Mouse (Mus musculus) retina, adult 2 months (tissue): ENCODE measurements at regions not wholly inside any gene's neighbourhood (a gene's known extent, or its start where the extent isn't known, plus 50 kb on each side); places are given as distances from the start of the nearest gene placed in this dataset.
"Not testable (repeated sequence)": the region's sequence is repeated elsewhere in the genome, so short reads cannot be mapped to it uniquely, and the experiment has no call there.

Source experiments
- DNase-seq: peaks from one replicate; pipeline ENCODE4 v3.0.0-alpha.2; 2012; ENCODE audit warnings: low read depth, low spot score

GRCm38 (mm10) chr13:52190848-52191590 lies 340.1 kb downstream of the Diras2 start:
- DNase-seq: no peak

DNA sequence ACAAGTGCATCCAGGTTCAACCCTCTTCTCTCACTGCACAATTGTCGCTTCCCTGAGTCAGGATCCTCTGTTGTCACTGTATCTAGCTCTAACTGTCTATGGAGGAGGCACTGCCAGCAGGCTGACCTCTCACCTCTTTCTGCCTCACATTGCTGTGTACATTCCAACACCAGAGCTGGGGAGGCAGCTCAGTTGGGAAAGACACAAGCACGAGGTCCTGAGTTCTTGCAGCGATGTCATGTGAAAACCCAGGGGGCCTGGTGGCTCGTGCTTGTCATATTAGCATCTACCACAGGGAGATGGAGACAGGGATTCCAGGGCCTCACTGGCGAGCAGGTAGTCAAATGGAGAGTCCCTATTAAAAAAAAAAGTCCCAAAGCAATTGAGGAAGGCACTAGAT lies 334.2 kb downstream of the Diras2 start:
- no peak for DNase-seq

- DNase-seq: no peak
Measured at GRCm38 (mm10) chr13:52198649-52199348, 332.3 kb downstream of the Diras2 start.

GRCm38 (mm10) chr13:52202372-52202771 lies 328.7 kb downstream of the Diras2 start:
- no peak for DNase-seq

- DNase-seq: no peak
Measured at GRCm38 (mm10) chr13:52205951-52206350, 325.1 kb downstream of the Diras2 start.

DNA sequence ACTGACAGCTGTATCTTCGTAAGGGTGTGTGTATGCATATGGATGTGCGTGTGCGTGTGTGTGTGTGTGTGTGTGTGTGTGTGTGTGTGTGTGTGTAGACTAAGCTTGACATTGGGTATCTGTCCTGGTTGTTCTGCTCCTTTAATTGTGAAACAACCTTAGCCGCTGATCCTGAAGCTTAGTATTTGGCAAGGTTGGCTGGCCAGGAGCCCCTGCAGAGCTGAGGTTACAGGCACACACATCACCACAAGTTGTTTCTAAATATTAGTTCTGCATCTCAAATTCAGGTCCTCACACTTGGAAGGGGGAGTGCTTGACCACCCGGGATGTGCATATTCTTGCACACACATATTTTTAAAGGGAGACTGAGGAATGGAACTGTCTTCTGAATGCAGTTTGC lies 314.7 kb downstream of the Diras2 start:
- no peak for DNase-seq

- DNase-seq: no peak
Measured at GRCm38 (mm10) chr13:52217066-52217465, 314.0 kb downstream of the Diras2 start.

- no peak for DNase-seq
Measured at GRCm38 (mm10) chr13:52217741-52218140, 313.3 kb downstream of the Diras2 start.

GRCm38 (mm10) chr13:52222315-52223097 lies 308.6 kb downstream of the Diras2 start:
- DNase-seq: no peak

DNA sequence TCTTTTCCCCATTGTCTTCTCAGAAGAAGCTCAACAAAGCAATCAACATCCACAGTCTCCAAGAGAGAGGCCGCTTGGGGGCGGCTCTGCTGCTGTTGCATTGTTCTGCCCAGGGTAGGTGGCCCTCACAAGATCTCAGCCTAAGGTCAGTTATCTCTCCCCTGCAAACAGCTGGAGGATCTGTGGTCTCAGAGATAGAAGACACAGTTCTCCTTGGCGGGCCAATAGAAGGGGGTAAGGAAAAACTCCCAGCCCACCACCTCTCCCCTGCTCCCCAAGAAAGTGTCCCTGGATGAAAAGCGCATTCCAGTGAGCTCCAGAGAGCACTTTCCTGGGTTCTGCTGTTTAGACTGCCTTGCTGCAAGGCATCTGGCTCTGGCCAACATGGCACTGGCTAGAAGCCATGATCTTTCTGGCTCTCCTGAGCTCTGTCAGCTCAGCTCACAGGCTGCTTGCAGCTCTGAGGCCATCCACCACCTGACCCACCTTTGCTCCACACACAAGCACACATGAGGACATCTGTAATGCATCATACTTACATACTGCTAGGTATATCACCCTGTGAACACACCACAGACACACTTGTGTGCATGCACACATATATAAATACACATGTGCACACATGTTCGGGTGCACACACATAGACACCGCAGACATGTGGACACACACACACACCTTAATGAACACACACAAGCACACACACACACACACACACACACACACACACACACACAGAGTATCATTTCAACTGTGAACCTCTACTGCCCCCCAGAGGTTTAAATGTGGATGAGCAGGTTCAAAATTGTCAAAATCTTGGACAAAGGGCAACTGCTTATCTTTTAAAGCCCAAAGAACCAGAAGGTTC lies 307.7 kb downstream of the Diras2 start:
- DNase-seq: peak; percentile 13

GRCm38 (mm10) chr13:52233971-52234370 lies 297.1 kb downstream of the Diras2 start:
- no peak for DNase-seq

DNA sequence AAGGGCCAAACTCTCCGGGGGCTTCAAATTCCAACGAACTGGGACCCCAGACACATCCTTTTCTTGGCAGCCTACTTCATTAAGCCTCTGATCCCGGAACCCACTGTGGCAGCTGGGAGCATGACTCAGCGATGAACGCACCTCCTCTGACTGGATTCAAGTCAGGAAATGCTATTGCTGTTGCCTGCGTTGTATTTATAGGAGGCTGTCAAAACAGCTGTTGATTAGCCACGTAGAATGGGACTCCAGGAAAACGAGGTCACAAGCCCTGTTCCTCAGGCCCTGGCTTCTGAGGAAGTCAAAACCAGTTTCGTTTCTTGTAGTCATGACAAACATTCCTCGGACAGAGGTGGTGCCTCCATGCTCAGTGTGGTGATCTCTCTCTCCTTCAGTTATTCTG lies 295.0 kb downstream of the Diras2 start:
- DNase-seq: no peak

DNA sequence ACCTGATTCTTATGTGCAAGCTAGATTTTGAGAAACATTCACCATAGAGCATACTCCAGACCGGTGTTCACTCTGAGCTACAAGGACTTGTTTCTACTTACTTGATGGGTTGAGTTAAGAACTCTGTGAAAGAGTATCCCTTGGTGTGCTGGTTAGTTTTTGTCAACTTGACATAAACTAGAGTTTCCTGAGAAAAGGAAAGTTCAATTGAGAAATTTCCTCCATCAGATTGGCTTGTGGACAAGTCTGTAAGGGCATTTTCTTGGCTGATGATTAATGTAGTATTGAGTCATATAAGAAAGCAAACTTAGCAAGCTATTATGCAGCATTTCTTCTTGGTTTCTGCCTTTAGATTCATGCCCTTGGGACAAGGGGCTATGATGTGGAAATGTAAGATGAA lies 291.5 kb downstream of the Diras2 start:
- DNase-seq: no peak

DNA sequence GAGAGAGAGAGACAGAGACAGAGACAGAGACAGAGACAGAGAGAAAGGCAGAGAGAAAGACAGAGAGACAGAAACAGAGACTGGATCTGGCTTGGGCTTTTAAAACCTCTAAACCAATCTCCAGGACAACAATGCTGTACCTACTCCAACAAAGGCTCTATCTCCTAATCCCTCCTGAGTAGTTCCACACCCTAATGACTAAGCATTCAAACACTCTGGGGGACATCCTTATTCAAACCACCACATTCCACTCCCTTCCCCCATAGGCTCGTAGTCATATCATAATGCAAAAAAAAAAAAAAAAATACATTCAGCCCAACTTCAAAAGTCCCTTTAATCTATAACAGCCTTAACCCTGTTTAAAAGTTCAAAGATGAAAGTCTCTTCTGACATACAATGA lies 289.3 kb downstream of the Diras2 start:
- DNase-seq: no peak

DNA sequence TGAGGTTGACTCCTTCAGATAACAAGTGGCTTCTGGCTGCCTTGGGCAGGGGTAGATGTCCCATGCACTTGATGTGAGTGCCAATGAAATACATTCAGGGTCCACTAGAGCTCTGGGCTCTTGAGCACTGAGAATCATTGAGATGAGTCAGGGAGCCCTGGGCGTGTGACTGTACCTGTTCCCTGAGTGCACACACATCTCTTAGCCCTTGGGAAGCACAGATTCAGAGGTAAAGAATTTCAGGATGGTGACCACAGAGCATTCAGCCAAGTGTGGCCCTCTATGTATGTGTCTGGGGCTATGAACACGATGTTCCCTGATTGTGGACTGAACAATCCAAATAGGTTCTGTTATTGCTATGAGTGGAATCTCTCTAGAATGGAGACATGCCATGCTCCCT lies 281.6 kb downstream of the Diras2 start:
- no peak for DNase-seq

DNA sequence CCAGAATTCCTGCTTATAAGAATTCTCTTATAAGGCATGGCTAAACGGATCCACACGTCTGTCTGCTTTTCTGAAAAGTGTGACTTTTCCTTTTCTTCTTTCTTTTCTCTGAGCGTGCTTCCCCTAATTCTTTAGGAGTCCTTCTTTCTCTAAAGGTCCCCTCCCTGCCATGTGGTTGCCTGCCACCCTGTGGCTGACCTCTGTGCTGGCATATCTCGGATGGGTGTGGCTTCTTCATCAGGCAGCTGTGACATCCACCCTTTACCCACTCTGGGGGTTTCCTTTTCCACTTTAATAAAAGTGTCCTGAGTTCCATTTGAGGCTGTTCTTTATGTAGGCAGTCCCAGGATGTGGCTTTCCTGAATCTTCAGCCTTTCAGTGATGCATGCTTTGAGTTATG lies 280.7 kb downstream of the Diras2 start:
- no peak for DNase-seq

- no peak for DNase-seq
Measured at GRCm38 (mm10) chr13:52252303-52252702, 278.8 kb downstream of the Diras2 start.

GRCm38 (mm10) chr13:52252726-52253125 lies 278.4 kb downstream of the Diras2 start:
- not testable (repeated sequence) for DNase-seq

DNA sequence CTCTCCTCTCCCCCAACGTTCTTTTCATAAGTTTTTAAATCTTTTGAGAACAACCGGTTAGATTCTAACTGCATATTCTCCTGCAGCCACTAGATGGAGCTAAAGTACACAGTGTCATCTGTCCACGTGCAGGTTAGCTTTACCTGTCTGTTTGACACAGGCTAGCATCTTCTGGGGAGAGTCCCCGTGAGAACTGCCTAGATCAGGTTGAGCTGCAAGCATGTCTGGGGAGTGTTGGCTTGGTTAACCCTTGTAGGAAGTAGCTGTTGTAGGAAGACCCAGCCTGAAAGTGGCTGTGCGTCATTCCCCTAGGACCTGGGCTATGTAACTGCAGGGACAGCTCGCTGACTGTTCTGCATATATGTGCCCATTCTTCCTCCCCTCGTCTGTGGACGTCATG lies 277.9 kb downstream of the Diras2 start:
- DNase-seq: no peak

DNA sequence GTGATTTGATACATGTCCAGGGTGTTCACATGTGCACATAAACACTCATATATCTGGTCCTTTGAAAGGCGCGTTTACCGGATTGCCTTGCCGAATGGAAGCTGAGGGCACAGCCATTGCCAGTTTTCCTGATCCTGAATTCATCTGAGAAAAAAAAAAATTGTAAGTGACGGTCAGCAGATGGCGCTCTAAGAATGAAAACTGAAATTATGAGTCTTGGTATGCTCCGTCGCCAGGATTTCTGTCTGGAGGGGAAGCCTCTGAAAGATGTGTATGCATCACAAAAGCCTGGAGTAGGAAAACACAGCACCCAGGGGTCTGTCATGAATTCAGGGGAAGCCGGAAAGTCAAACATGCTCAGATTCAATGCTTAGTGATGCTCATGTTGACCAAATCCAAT lies 276.9 kb downstream of the Diras2 start:
- peak; percentile 49 for DNase-seq

DNA sequence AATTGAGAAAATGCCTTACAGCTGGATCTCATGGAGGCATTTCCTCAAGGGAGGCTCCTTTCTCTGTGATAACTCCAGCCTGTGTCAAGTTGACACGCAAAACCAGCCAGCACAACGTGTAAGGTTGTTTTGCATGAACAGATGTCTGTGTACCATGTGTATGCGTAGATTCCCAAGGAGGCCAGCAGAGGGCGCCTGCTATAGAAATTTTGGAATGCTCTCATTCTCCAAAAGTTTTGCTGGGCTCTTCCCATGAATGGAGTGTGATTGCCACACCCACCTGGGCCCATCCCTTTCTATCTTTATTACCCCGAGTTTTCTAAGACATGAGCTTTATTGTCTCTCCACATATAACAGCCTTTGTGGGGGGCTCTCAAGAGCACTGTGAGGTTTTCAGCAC lies 275.4 kb downstream of the Diras2 start:
- no peak for DNase-seq

- DNase-seq: no peak
Measured at GRCm38 (mm10) chr13:52258373-52258772, 272.7 kb downstream of the Diras2 start.
